Mouse (Mus musculus) E14TG2a.4 (cell line): ENCODE data around the gene Slc17a7.
A peak's percentile ranks its signal among the peaks of the same experiment; 100 is the strongest.

ENCODE experiments used
- H3K27me3 ChIP-seq: 2 replicates; pipeline ENCODE4 v1.6.1; 2014; ENCODE audit warnings: low read length, control low read depth; ENCODE audit not compliant: insufficient read depth
- H3K36me3 ChIP-seq: 2 replicates; pipeline ENCODE4 v1.6.1; 2014; ENCODE audit warnings: low read length, control low read depth; ENCODE audit not compliant: insufficient read depth
- H3K4me1 ChIP-seq: replicated peaks from 2 replicates; pipeline ENCODE4 v1.6.1; 2014; ENCODE audit warnings: low read depth, low read length, control low read depth
- H3K4me3 ChIP-seq: replicated peaks from 2 replicates; pipeline ENCODE4 v1.5.1; 2014; ENCODE audit warnings: mild to moderate bottlenecking, low read length
- H3K9me3 ChIP-seq: 2 replicates; pipeline ENCODE4 v1.6.1; 2014; ENCODE audit warnings: low read length, control low read depth
- CTCF ChIP-seq: conservative IDR thresholded peaks from 2 replicates; pipeline ENCODE4 v1.5.1; 2014; ENCODE audit warnings: low read length
- NANOG ChIP-seq: IDR thresholded peaks from 2 replicates; pipeline ENCODE4 v1.6.1; 2014; ENCODE audit warnings: borderline replicate concordance, low read length, mixed read lengths
- POU5F1 ChIP-seq: IDR thresholded peaks from 2 replicates; pipeline ENCODE4 v1.6.1; 2014; ENCODE audit warnings: low read length, borderline replicate concordance

Gene Slc17a7

DNA sequence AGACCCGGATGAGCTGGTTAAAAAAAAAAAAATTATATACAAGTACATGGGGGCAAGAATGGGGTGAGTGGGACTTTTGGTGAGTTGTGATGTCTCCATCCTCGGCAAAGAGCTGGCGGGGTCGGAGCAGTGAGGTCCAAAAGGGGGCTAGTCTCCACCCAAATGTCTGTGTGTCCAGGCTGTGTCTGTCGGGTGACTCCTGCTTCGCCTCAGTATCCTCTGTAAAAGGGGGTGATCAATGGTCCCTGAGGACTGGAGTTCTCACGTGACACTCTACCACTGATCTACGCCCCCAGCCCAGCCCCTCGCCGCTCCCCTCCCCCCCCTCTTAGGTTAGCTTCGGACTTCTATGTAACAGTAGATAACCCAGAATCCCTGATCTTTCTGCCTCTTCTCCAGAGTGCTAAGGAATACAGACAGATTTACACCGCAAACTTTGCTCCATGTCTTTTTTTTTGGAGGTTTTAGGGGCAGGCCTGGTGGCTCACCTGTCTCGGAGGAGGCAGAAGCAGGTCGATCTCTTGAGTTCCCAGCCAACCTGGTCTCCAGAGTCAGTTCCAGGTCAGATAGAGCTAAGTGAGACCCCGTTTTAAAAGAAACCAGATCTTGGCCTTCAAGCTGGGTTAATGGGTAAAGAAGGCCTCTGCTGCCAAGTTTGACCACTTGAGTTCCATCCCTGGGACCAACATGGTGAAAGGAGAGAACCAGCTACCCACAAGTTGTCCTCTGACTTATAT lies 33.8 kb upstream of the Slc17a7 start:
- H3K4me1 ChIP-seq = peaks cover 53% of the 10 kb centered on the region
- H3K27me3 ChIP-seq = no peaks in the 10 kb centered on the region; the same call in 1 of the 2 replicates
- peak overlapping the region; percentile 92 for H3K4me3 ChIP-seq
- TF ChIP-seq POU5F1 = no peak
- TF ChIP-seq NANOG = no peak
- no peak for TF ChIP-seq CTCF
- H3K9me3 ChIP-seq = no peaks in the 10 kb centered on the region
- H3K36me3 ChIP-seq = peaks cover 29% of the 10 kb centered on the region

DNA sequence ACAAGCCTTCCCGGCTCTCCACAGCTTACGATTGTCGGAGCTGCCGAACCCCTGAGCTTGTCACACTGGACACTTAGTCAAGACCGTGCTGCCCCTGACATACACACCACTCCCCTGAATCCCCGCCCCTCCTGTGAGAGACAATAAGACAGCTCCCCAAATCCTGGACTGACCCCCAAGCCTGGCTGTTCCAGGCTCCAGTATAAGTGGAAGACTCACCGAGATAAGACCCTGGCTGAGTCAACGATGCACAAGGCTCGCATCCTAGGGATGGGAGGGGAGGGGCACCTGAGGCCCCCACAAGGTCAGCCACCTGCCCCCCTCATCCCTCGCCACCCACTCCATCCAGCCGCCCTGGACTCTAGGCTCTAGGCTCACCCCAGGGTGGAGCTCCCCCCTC lies 31.9 kb upstream of the Slc17a7 start:
- TF ChIP-seq NANOG = no peak
- no peak for TF ChIP-seq POU5F1
- TF ChIP-seq CTCF = no peak
- Histone ChIP-seq H3K4me1 (peaks cover 66% of the 10 kb centered on the region), H3K36me3 (peaks cover 14% of the 10 kb centered on the region)

DNA sequence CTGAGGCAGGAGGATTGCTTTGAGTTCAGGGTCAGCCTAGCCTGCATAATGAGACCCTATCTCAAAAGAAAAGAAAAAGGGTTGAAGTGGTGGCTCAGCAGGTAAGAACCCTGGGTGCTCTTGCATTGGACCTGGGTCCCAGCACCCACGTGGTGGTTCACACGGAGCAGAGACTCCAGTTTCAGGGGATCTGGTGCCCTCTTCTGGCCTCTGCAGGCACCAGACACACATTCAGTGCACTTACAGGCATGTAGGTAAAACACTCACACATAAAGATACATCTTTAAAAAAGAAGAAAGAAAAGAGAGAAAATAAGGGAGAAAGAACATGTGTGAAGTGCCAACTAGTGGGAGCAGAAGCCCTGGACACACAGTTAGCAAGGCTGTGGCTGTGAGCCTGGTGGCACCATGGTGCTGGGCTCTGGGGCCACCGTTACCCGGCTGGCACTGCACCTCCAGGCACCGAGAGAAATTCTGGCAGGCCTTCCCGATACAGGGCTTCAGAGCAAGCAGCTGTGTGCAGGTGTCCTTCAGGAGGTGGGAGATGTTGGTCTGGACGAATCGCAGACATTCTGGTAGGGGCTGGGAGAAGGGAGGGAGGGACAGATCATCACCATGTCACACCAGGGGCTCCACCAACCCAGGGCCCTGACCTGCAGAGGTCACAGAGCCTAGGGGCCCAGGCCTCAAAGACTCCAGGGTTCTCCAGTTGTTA lies 30.1 kb upstream of the Slc17a7 start:
- TF ChIP-seq POU5F1 (no peak), CTCF (peak; percentile 41)
- peaks cover 72% of the 10 kb centered on the region for H3K4me1 ChIP-seq
- no peaks in the 10 kb centered on the region for H3K36me3 ChIP-seq
- H3K9me3 ChIP-seq = no peaks in the 10 kb centered on the region
- H3K27me3 ChIP-seq = peaks cover 23% of the 10 kb centered on the region
- H3K4me3 ChIP-seq = peak overlapping the region; percentile 32; the same call in 1 of the 2 replicates

More for the DNA sequence above, 31.9 kb upstream of the Slc17a7 start:
- H3K4me3 ChIP-seq = peak overlapping the region; percentile 57
- H3K27me3 ChIP-seq = peaks cover 14% of the 10 kb centered on the region
- no peaks in the 10 kb centered on the region for H3K9me3 ChIP-seq

DNA sequence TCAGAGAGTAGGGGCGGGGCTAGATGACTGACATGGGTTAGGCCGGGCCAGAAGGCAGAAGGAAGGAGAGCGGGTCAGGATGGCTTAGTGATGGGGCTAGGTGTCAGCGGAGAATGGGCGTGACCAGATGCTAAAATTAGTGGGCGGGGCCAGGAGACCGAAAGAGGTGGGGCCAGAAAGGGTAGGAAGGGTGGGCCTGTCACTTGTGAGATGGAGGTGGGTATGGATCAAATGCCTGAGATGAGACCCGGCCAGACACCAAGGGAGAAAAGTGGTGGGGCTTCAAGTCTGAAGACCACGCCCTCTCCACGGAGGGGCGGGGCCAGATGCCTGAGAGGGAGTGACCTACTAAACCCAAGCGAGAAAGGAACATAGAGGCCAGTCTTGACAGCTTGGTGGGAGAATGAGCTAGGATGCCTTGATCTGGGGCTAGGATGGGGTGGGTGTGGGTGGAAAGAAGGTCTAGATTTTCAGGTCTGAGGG lies 29.2 kb upstream of the Slc17a7 start:
- Histone ChIP-seq H3K36me3 (no peaks in the 10 kb centered on the region), H3K4me3 (peak overlapping the region; percentile 32; the same call in 1 of the 2 replicates), H3K4me1 (peaks cover 73% of the 10 kb centered on the region), H3K27me3 (peaks cover 23% of the 10 kb centered on the region), H3K9me3 (no peaks in the 10 kb centered on the region)
- TF ChIP-seq NANOG (no peak), POU5F1 (no peak), CTCF (no peak)

DNA sequence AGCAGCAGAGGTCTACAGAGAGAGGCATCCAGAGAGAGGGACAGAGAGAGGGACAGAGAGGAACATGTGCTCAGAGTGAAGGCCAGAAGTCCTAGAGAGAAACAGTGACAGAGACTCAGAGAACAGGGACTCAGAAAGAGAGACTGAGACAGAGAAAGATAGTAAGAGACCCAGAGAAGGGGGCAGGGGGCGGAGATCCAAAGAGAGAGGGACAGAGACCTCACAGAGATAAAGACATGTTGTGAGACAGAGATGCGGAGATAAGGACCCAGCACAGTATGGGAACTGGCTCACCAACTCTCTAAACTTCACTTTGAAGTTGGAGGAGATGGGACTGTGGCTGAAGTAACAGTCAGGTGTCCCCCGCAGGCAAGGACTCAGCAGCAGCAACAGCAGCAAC lies 28.4 kb upstream of the Slc17a7 start:
- no peak overlapping the region for H3K4me3 ChIP-seq
- no peaks in the 10 kb centered on the region for H3K9me3 ChIP-seq
- H3K27me3 ChIP-seq = peaks cover 23% of the 10 kb centered on the region
- peaks cover 2% of the 10 kb centered on the region for H3K36me3 ChIP-seq
- TF ChIP-seq CTCF = no peak
- TF ChIP-seq POU5F1 = no peak
- TF ChIP-seq NANOG = no peak
- peaks cover 69% of the 10 kb centered on the region for H3K4me1 ChIP-seq

DNA sequence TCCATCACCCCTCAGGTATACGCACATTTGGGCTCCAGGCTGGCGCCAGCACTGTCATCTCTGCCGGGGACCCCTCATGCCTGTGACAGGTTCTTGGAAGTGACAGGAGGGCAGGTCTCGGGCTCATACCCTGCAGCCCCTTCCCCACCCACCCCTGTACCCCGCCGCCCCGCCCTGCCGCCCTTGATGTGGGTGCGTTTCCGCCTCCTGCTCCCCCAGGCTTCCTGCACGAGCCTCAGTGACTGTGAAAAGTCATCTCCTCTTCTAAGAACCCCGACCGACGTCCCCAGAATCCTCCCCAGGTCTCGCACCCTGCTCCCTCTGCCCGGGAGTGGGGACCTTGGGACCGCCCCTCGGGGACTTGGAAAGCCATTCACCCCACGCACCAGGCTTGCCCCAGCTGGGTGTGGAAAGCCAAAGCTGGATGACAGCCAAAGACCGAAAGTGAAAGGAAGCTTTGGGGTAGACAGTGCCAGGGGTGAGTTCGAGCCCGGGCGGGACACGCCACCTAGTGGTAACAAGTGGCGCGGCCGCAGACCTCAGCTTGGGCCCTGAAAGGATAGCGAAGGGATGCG lies 27.7 kb upstream of the Slc17a7 start, which contains the start of the genes Gm45713 and Flt3l:
Gene Gm45713, minus strand, starts transcription at position 239 of the 575 bp plus-strand sequence.
Gene Flt3l, minus strand, starts transcription at position 440 of the 575 bp plus-strand sequence.
- peaks cover 23% of the 10 kb centered on the region for H3K27me3 ChIP-seq
- H3K4me3 ChIP-seq = peak within 1 kb of the TSS; percentile 66
- peaks cover 61% of the 10 kb centered on the region for H3K4me1 ChIP-seq
- peaks cover 8% of the 10 kb centered on the region for H3K36me3 ChIP-seq
- no peaks in the 10 kb centered on the region for H3K9me3 ChIP-seq
- peak; percentile 89 for TF ChIP-seq CTCF
- TF ChIP-seq NANOG = no peak

DNA sequence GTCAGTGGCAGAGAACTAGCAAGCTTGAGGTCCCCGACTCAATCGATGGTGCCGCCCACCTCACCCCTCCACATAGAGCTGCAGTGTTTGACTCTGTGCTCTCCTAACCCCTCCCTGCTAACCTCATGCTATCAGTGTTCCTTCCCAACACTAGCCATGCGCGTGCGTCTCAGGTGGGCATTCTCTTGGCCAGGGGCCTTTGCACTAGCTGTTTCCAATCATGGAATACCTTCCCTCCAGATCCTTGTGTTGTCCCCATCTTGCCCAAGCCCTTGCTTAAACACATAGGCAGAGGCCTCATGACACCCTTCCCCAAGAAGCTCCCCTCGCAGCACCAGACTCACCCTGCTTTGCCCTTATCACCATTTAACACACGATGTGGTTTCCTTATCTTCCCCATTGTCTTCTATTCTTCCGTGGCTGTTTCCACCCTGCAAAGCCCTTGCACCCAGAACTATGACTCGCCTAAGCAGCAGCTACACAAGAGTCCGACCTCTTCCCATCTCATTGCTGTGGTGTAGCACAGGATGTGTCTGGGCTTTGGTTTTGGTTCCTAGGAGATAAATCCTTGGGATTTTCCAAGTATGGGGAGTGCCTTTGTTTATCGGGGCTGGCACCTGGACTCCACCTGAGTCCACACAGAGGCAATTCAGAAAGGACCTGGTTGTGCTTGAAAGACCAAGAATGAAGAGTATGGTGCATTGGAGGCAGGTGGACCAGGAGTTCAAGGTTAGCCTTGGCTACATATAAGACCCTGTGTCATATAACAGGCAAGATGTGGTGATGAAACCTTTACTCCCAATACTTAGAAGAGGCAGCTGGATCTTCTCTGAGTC lies 26.4 kb upstream of the Slc17a7 start:
- H3K9me3 ChIP-seq = no peaks in the 10 kb centered on the region

More for the DNA sequence above, 26.4 kb upstream of the Slc17a7 start:
- Histone ChIP-seq H3K4me1 (peaks cover 48% of the 10 kb centered on the region), H3K4me3 (no peak overlapping the region), H3K27me3 (peaks cover 23% of the 10 kb centered on the region), H3K36me3 (peaks cover 21% of the 10 kb centered on the region)
- TF ChIP-seq POU5F1 = no peak
- TF ChIP-seq NANOG = no peak
- TF ChIP-seq CTCF = no peak
